Mouse (Mus musculus) small intestine, adult 2 months (tissue): ENCODE data around the gene Fbxw7. TPM values are rescaled to one million over a fixed set of nuclear protein-coding genes. Genes with fewer than 3 reads are reported as not detected.

Source experiments
- H3K27ac ChIP-seq: fragments of 200-500 bp; 2 replicates; pipeline ENCODE4 v1.5.1; 2012; ENCODE audit warnings: low read depth, low read length, control low read depth, inconsistent platforms; ENCODE audit not compliant: insufficient read depth
- H3K27me3 ChIP-seq: fragments of 200-500 bp; 2 replicates; pipeline ENCODE4 v1.6.1; 2012; ENCODE audit warnings: mild to moderate bottlenecking, moderate library complexity, low read length, inconsistent platforms; ENCODE audit not compliant: control insufficient read depth, insufficient read depth
- H3K36me3 ChIP-seq: fragments of 200-500 bp; 2 replicates; pipeline ENCODE4 v1.6.1; 2012; ENCODE audit warnings: mild to moderate bottlenecking, low read length, control low read depth, inconsistent platforms; ENCODE audit not compliant: control insufficient read depth, insufficient read depth
- H3K4me1 ChIP-seq: fragments of 200-500 bp; 2 replicates; pipeline ENCODE4 v1.6.1; 2012; ENCODE audit warnings: low read length, inconsistent platforms, mixed read lengths; ENCODE audit not compliant: control insufficient read depth, insufficient read depth, insufficient read length
- H3K4me3 ChIP-seq: fragments of 200-500 bp; 2 replicates; pipeline ENCODE4 v1.5.1; 2012; ENCODE audit warnings: low read depth, mild to moderate bottlenecking, control low read depth, inconsistent platforms, low read length, moderate library complexity
- CTCF ChIP-seq: fragments of 200-500 bp; IDR thresholded peaks from 2 replicates; pipeline ENCODE4 v1.5.1; 2012; ENCODE audit warnings: low read depth, mild to moderate bottlenecking, control low read depth, inconsistent platforms, low read length, moderate library complexity, mixed read lengths; ENCODE audit not compliant: insufficient replicate concordance, insufficient read length; ENCODE audit errors: extremely low read depth
- POLR2A ChIP-seq: fragments of 200-500 bp; IDR thresholded peaks from 2 replicates; pipeline ENCODE4 v1.6.1; 2012; ENCODE audit warnings: low read depth, mild to moderate bottlenecking, control low read depth, inconsistent platforms, low read length, moderate library complexity
- WGBS: fragments of 180-500 bp; shearing (Covaris S2); methylation state at CpG from one replicate; pipeline ENCODE4 v1.1.7; 2018; 5-methylcytosine and 5-hydroxymethylcytosine counted together
- polyA plus RNA-seq: library from polyadenylated mRNA; depleted of rRNA; stranded (reverse); fragments of >200 nt; gene quantifications from 2 replicates; pipeline ENCODE4 v1.2.3, GENCODE M21; 2012

The Fbxw7 gene
- polyA plus RNA-seq, 1 experiment = 1.3 TPM

GRCm38 (mm10) chr3:84826405-84826804 is 11.3 kb downstream of the Fbxw7 start:
- Histone ChIP-seq H3K27me3 (no peaks in the 10 kb centered on the region), H3K4me1 (peaks cover 4% of the 10 kb centered on the region; the same call in 1 of the 2 replicates), H3K4me3 (no peak overlapping the region), H3K27ac (no peak overlapping the region), H3K36me3 (no peaks in the 10 kb centered on the region)
- 18% methylated on average over 3 of the region's 3 CpGs for WGBS
- no peak for TF ChIP-seq POLR2A
- TF ChIP-seq CTCF = no peak

DNA sequence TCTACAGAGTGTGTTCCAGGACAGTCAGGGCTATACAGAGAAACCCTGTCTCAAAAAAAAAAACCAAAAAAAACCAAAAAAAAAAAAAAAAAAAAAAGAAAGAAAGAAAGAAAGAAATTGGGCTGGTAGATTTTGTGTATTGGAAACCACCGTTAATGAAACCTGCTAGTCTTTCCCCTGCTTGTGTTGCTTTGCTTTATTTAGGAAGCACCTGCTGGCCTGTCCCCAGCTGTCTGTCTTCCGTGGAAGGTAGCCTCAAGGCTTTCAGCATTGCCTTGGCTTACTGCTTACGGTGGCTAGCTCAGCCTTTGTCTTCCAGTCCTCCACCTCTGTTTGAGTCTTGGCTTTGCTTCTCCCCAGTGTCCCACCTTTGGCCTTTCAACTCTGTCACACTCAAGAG is 11.9 kb downstream of the Fbxw7 start:
- TF ChIP-seq POLR2A = no peak
- TF ChIP-seq CTCF = no peak
- WGBS = 78% methylated on average over 3 of the region's 3 CpGs
- Histone ChIP-seq H3K27ac (peak overlapping the region; percentile 53), H3K4me3 (no peak overlapping the region), H3K27me3 (no peaks in the 10 kb centered on the region), H3K4me1 (peaks cover 4% of the 10 kb centered on the region; the same call in 1 of the 2 replicates), H3K36me3 (no peaks in the 10 kb centered on the region)

DNA sequence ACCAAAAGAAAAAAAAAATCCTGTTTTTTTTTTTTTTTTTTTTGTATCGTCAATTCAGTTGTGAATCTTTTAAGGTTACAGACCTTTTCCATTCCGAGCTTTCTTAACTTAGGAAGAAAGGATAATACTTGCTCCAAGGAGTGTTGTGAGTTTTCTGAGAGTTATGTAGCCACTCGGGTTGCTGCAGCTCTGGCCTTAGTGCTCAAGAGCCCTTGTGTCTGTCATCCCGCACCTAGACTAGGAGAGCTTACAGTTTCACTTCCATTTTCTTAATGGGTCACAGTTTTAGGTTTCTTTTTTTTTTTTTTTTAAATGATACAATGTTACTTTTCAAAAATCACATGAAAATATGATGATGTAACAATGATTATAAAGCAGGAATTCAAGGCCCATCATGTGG is 12.5 kb downstream of the Fbxw7 start:
- TF ChIP-seq CTCF = no peak
- no peak for TF ChIP-seq POLR2A

DNA sequence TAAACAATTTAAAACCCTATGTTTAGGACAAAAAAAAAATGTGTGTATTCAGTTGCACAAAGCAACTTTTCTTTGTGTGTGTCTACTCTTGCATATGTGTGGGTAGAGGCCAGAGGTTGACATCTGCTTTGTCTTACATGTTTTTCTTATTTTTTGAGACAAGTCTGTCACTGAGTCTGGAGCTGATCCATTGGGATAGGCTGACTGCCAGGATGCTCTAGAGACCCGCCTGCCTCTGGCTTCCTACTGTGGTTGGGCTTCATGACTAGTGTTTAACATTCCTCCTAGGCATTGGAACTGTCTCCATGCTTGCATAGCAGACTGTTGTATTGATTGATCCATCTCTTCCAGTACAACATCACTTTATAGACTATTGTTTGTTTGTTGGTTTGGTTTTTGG is 14.3 kb downstream of the Fbxw7 start:
- no peak for TF ChIP-seq CTCF
- no peak for TF ChIP-seq POLR2A

More for the DNA sequence above, 12.5 kb downstream of the Fbxw7 start:
- Histone ChIP-seq H3K4me3 (no peak overlapping the region), H3K27me3 (no peaks in the 10 kb centered on the region), H3K4me1 (peaks cover 4% of the 10 kb centered on the region; the same call in 1 of the 2 replicates), H3K27ac (no peak overlapping the region), H3K36me3 (no peaks in the 10 kb centered on the region)
- WGBS = 73% methylated on average over 4 of the region's 4 CpGs

GRCm38 (mm10) chr3:84836029-84836428 is 21.0 kb downstream of the Fbxw7 start:
- H3K36me3 ChIP-seq = no peaks in the 10 kb centered on the region

More for the DNA sequence above, 14.3 kb downstream of the Fbxw7 start:
- peaks cover 4% of the 10 kb centered on the region; the same call in 1 of the 2 replicates for H3K4me1 ChIP-seq
- WGBS = 76% methylated on average over 1 of the region's 1 CpGs
- H3K27ac ChIP-seq = no peak overlapping the region
- H3K4me3 ChIP-seq = no peak overlapping the region
- H3K36me3 ChIP-seq = no peaks in the 10 kb centered on the region
- no peaks in the 10 kb centered on the region for H3K27me3 ChIP-seq

DNA sequence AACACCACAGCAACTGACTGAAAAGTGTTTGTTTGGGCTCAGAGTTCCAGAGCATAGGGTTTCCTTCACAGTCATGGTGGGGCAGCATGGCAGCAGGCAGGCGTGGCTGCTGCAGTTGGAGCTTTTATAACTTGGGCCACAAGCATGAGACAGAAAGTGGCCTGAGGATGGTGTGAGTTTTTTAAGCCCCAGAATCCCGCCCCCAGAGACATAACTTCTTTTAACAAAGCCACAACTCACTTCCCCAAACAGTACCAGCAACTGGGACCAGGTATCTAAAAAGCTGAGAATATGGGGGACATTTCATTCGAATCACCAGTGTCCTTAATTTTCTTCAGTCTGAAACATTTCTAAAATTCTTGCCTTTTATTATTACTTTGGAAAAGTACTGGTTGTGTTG is 22.9 kb downstream of the Fbxw7 start:
- WGBS = 89% methylated on average over 3 of the region's 3 CpGs
- Histone ChIP-seq H3K27ac (no peak overlapping the region), H3K36me3 (no peaks in the 10 kb centered on the region), H3K4me1 (no peaks in the 10 kb centered on the region), H3K27me3 (no peaks in the 10 kb centered on the region), H3K4me3 (no peak overlapping the region)
- no peak for TF ChIP-seq POLR2A
- TF ChIP-seq CTCF = no peak

More at GRCm38 (mm10) chr3:84836029-84836428, 21.0 kb downstream of the Fbxw7 start:
- H3K27ac ChIP-seq = no peak overlapping the region
- no peak overlapping the region for H3K4me3 ChIP-seq
- 55% methylated on average over 5 of the region's 5 CpGs for WGBS
- TF ChIP-seq CTCF (no peak), POLR2A (no peak)
- no peaks in the 10 kb centered on the region for H3K4me1 ChIP-seq
- H3K27me3 ChIP-seq = no peaks in the 10 kb centered on the region

DNA sequence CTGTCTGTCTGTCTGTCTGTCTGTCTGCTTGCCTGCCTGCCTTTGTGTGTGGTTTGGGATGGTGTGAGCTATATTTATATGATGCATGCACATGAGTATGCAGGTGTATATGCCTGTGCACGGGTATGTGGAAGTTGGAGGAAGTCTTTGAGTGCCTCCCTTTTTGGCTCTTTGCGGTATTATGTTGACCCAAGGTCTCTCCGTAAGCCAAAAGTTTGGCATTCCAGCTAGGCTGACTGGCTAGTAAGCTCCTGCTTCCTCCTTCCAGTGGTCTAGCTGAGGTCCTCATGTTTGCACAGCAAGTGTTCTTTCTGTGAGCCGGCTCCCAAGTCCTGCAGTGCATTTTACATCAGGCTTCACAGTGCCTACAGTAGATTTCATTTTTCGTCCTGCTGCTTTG is 24.4 kb downstream of the Fbxw7 start:
- H3K27ac ChIP-seq = no peak overlapping the region
- H3K4me1 ChIP-seq = no peaks in the 10 kb centered on the region
- no peaks in the 10 kb centered on the region for H3K36me3 ChIP-seq
- 67% methylated on average over 5 of the region's 5 CpGs for WGBS
- TF ChIP-seq CTCF (no peak), POLR2A (no peak)
- no peak overlapping the region for H3K4me3 ChIP-seq
- H3K27me3 ChIP-seq = no peaks in the 10 kb centered on the region

GRCm38 (mm10) chr3:84841271-84841670 is 26.2 kb downstream of the Fbxw7 start:
- H3K4me3 ChIP-seq = no peak overlapping the region
- no peak for TF ChIP-seq CTCF
- TF ChIP-seq POLR2A = no peak
- no peak overlapping the region for H3K27ac ChIP-seq
- no peaks in the 10 kb centered on the region for H3K27me3 ChIP-seq
- 90% methylated on average over 4 of the region's 4 CpGs for WGBS
- no peaks in the 10 kb centered on the region for H3K4me1 ChIP-seq
- H3K36me3 ChIP-seq = no peaks in the 10 kb centered on the region
